Comparison of ENCODE assay signal across 9 mouse cellular contexts in genomic region chr6:72360599-72360935, GRCm38 (mm10). TPM values are rescaled to one million over a fixed set of nuclear protein-coding genes. Genes with fewer than 3 reads are reported as not detected.
A peak's percentile ranks its signal among the peaks of the same experiment; 100 is the strongest.
DNase-seq lines count a peak whose midpoint lies in the region; ATAC-seq and TF ChIP-seq lines count a peak whose summit lies in the region.
"Had no signal": no experiment of that assay in that cellular context is flagged by ENCODE, and none has a peak within 500 bp of the region (broad histone marks: within the 10 kb centered on the region; RNA-seq: fewer than 3 reads in every experiment).

No protein-coding gene starts in this region.

- TF ChIP-seq POLR2A in cortical plate, adult 2 months (IDR thresholded peaks at IDR 0.05; ENCODE audit: extremely low read depth, insufficient read depth, low read length), result no peak

- H3K27ac ChIP-seq in hindbrain, embryonic 15.5 days (replicated peaks), result no peak overlapping the region
- H3K27ac ChIP-seq in hindbrain, embryonic 16.5 days (ENCODE audit: low read depth, low read length), result no peak overlapping the region
- H3K27ac ChIP-seq in cortical plate, adult 2 months (ENCODE audit: insufficient read depth, low read length), result no peak overlapping the region
- H3K27ac ChIP-seq in intestine, postnatal 0 days (ENCODE audit: low read depth, low read length), result peak overlapping the region; percentile 36
- peak overlapping the region; percentile 89; the same call in 1 of the 2 replicates for H3K27ac ChIP-seq in liver, embryonic 13.5 days

- H3K4me1 ChIP-seq in hindbrain, embryonic 15.5 days (replicated peaks), result peaks cover 50% of the 10 kb centered on the region
- peaks cover 27% of the 10 kb centered on the region for H3K4me1 ChIP-seq in hindbrain, embryonic 16.5 days (ENCODE audit: control insufficient read depth, insufficient read depth, low read depth, low read length)
- peaks cover 3% of the 10 kb centered on the region; the same call in 1 of the 2 replicates for H3K4me1 ChIP-seq in cortical plate, adult 2 months (ENCODE audit: control insufficient read depth, insufficient read depth, low read length)
- peaks cover 5% of the 10 kb centered on the region; the same call in 1 of the 2 replicates for H3K4me1 ChIP-seq in intestine, postnatal 0 days (replicated peaks; ENCODE audit: control insufficient read depth, insufficient read depth, low read length)
- peaks cover 70% of the 10 kb centered on the region for H3K4me1 ChIP-seq in liver, embryonic 13.5 days (replicated peaks)

- DNase-seq in liver, embryonic 13.5 days, result no peak
- no peak for DNase-seq in right cerebral cortex, adult 18-20 months
- no peak for DNase-seq in spleen, postnatal 14 days (ENCODE audit: low spot score in 2 of 2)
- DNase-seq: retina, postnatal 1 day; thymus, postnatal 36 days had no signal

- 0 out of 2 replicates have a peak, but pooled peaks cover 2% of the 10 kb centered on the region for H3K27me3 ChIP-seq in hindbrain, embryonic 15.5 days
- no peaks in the 10 kb centered on the region for H3K27me3 ChIP-seq in hindbrain, embryonic 16.5 days (replicated peaks; ENCODE audit: control insufficient read depth, insufficient read depth, low read length)
- H3K27me3 ChIP-seq in intestine, postnatal 0 days (replicated peaks; ENCODE audit: control insufficient read depth, insufficient read depth, low read length), result no peaks in the 10 kb centered on the region
- H3K27me3 ChIP-seq in liver, embryonic 13.5 days, result peaks cover 20% of the 10 kb centered on the region

- no peak overlapping the region for H3K9ac ChIP-seq in hindbrain, embryonic 15.5 days
- no peak overlapping the region for H3K9ac ChIP-seq in hindbrain, embryonic 16.5 days (ENCODE audit: low read depth, low read length)
- no peak overlapping the region for H3K9ac ChIP-seq in intestine, postnatal 0 days (ENCODE audit: low read depth, low read length)
- H3K9ac ChIP-seq in liver, embryonic 13.5 days, result peak overlapping the region; percentile 83; the same call in 1 of the 2 replicates

- no peak for TF ChIP-seq CTCF in cortical plate, adult 2 months (IDR thresholded peaks at IDR 0.05; ENCODE audit: extremely low read depth, insufficient read depth, low read length)
- TF ChIP-seq CTCF in intestine, postnatal 0 days (IDR thresholded peaks at IDR 0.05; ENCODE audit: low read depth), result no peak

- peak overlapping the region; percentile 92; the same call in 1 of the 2 replicates for H3K4me2 ChIP-seq in hindbrain, embryonic 15.5 days
- no peak overlapping the region for H3K4me2 ChIP-seq in hindbrain, embryonic 16.5 days (ENCODE audit: low read length)
- H3K4me2 ChIP-seq in intestine, postnatal 0 days (replicated peaks; ENCODE audit: low read depth), result peak overlapping the region; percentile 86
- H3K4me2 ChIP-seq in liver, embryonic 13.5 days, result peak overlapping the region; percentile 77

- ATAC-seq in hindbrain, embryonic 15.5 days (ENCODE audit: low FRiP score, low read depth), result no peak
- no peak for ATAC-seq in hindbrain, embryonic 16.5 days
- ATAC-seq in intestine, postnatal 0 days, result no peak
- ATAC-seq in liver, embryonic 13.5 days (ENCODE audit: low read depth), result no peak

- H3K36me3 ChIP-seq in hindbrain, embryonic 15.5 days, result peaks cover 23% of the 10 kb centered on the region
- peaks cover 13% of the 10 kb centered on the region for H3K36me3 ChIP-seq in hindbrain, embryonic 16.5 days (ENCODE audit: control insufficient read depth, insufficient read depth, low read length)
- peaks cover 16% of the 10 kb centered on the region; the same call in 1 of the 2 replicates for H3K36me3 ChIP-seq in intestine, postnatal 0 days (ENCODE audit: control insufficient read depth, insufficient read depth)
- peaks cover 35% of the 10 kb centered on the region for H3K36me3 ChIP-seq in liver, embryonic 13.5 days

- no peaks in the 10 kb centered on the region for H3K9me3 ChIP-seq in hindbrain, embryonic 15.5 days
- H3K9me3 ChIP-seq in hindbrain, embryonic 16.5 days (ENCODE audit: control insufficient read depth, low read length), result no peaks in the 10 kb centered on the region
- H3K9me3 ChIP-seq in intestine, postnatal 0 days (ENCODE audit: control insufficient read depth), result no peaks in the 10 kb centered on the region
- H3K9me3 ChIP-seq in liver, embryonic 13.5 days (replicated peaks), result no peaks in the 10 kb centered on the region

- 48% methylated on average over 7 of the region's 7 CpGs for WGBS in hindbrain, embryonic 15.5 days
- WGBS in hindbrain, embryonic 16.5 days, result 44% methylated on average over 7 of the region's 7 CpGs
- 33% methylated on average over 7 of the region's 7 CpGs for WGBS in intestine, postnatal 0 days
- 78% methylated on average over 7 of the region's 7 CpGs for WGBS in liver, embryonic 13.5 days (ENCODE audit: insufficient replicate concordance)

- 0 out of 2 replicates have a peak overlapping the region, but pooled peaks have one; percentile 74 for H3K4me3 ChIP-seq in hindbrain, embryonic 15.5 days
- H3K4me3 ChIP-seq in hindbrain, embryonic 16.5 days (ENCODE audit: low read length), result no peak overlapping the region
- H3K4me3 ChIP-seq in cortical plate, adult 2 months (ENCODE audit: insufficient read depth, low read length), result peak overlapping the region; percentile 66; the same call in 1 of the 2 replicates
- H3K4me3 ChIP-seq in intestine, postnatal 0 days (ENCODE audit: low read depth, low read length), result no peak overlapping the region
- peak overlapping the region; percentile 80 for H3K4me3 ChIP-seq in liver, embryonic 13.5 days (replicated peaks)

RNA-seq across cellular contexts. Expression of gene Tmem150a, which starts 5.3 kb away (rescaled TPM):
- polyA plus RNA-seq in hindbrain, embryonic 15.5 days (2015; fragmentation: Nextera tagmentation; extraction: Ambion mirVana), result 20.9 and 21.2 TPM in 2 replicates
- 22.1 and 22.9 TPM in 2 replicates for polyA plus RNA-seq in hindbrain, embryonic 16.5 days (2015; fragmentation: Nextera tagmentation; extraction: Ambion mirVana)
- polyA plus RNA-seq in cortical plate, adult 2 months (2012; rRNA removed), result 23.4 and 24.9 TPM in 2 replicates
- polyA plus RNA-seq in intestine, postnatal 0 days (2015; fragmentation: Nextera tagmentation; extraction: Ambion mirVana), result 12.4 and 14.2 TPM in 2 replicates
- 32.5 and 37.9 TPM in 2 replicates for polyA plus RNA-seq in liver, embryonic 13.5 days (2015; fragmentation: Nextera tagmentation; extraction: Ambion mirVana)

RNA-seq across cellular contexts. Expression of gene Rnf181, which starts 6.2 kb away (rescaled TPM):
- polyA plus RNA-seq in hindbrain, embryonic 15.5 days (2015; fragmentation: Nextera tagmentation; extraction: Ambion mirVana), result 128 and 135 TPM in 2 replicates
- polyA plus RNA-seq in hindbrain, embryonic 16.5 days (2015; fragmentation: Nextera tagmentation; extraction: Ambion mirVana), result 127 and 137 TPM in 2 replicates
- 73.6 and 83.5 TPM in 2 replicates for polyA plus RNA-seq in cortical plate, adult 2 months (2012; rRNA removed)
- 122 and 132 TPM in 2 replicates for polyA plus RNA-seq in intestine, postnatal 0 days (2015; fragmentation: Nextera tagmentation; extraction: Ambion mirVana)
- polyA plus RNA-seq in liver, embryonic 13.5 days (2015; fragmentation: Nextera tagmentation; extraction: Ambion mirVana), result 76.9 and 82.6 TPM in 2 replicates

RNA-seq across cellular contexts. Expression of gene 0610030E20Rik, which starts 13.4 kb away (rescaled TPM):
- polyA plus RNA-seq in hindbrain, embryonic 15.5 days (2015; fragmentation: Nextera tagmentation; extraction: Ambion mirVana), result 18.3 and 18.8 TPM in 2 replicates
- polyA plus RNA-seq in hindbrain, embryonic 16.5 days (2015; fragmentation: Nextera tagmentation; extraction: Ambion mirVana), result 16.9 and 17.3 TPM in 2 replicates
- polyA plus RNA-seq in cortical plate, adult 2 months (2012; rRNA removed), result 18.9 and 20.0 TPM in 2 replicates
- polyA plus RNA-seq in intestine, postnatal 0 days (2015; fragmentation: Nextera tagmentation; extraction: Ambion mirVana), result 16.0 and 20.0 TPM in 2 replicates
- 14.5 and 17.7 TPM in 2 replicates for polyA plus RNA-seq in liver, embryonic 13.5 days (2015; fragmentation: Nextera tagmentation; extraction: Ambion mirVana)

RNA-seq across cellular contexts. Expression of gene Usp39, which starts 15.6 kb away (rescaled TPM):
- 40.5 and 42.5 TPM in 2 replicates for polyA plus RNA-seq in hindbrain, embryonic 15.5 days (2015; fragmentation: Nextera tagmentation; extraction: Ambion mirVana)
- 34.2 and 40.3 TPM in 2 replicates for polyA plus RNA-seq in hindbrain, embryonic 16.5 days (2015; fragmentation: Nextera tagmentation; extraction: Ambion mirVana)
- polyA plus RNA-seq in cortical plate, adult 2 months (2012; rRNA removed), result 31.5 and 33.4 TPM in 2 replicates
- 16.0 and 17.1 TPM in 2 replicates for polyA plus RNA-seq in intestine, postnatal 0 days (2015; fragmentation: Nextera tagmentation; extraction: Ambion mirVana)
- 52.6 and 60.6 TPM in 2 replicates for polyA plus RNA-seq in liver, embryonic 13.5 days (2015; fragmentation: Nextera tagmentation; extraction: Ambion mirVana)

RNA-seq across cellular contexts. Expression of gene Vamp5, which starts 19.7 kb away (rescaled TPM):
- 16.2 and 17.8 TPM in 2 replicates for polyA plus RNA-seq in hindbrain, embryonic 15.5 days (2015; fragmentation: Nextera tagmentation; extraction: Ambion mirVana)
- polyA plus RNA-seq in hindbrain, embryonic 16.5 days (2015; fragmentation: Nextera tagmentation; extraction: Ambion mirVana), result 16.2 and 20.1 TPM in 2 replicates
- 10.7 and 11.0 TPM in 2 replicates for polyA plus RNA-seq in cortical plate, adult 2 months (2012; rRNA removed)
- polyA plus RNA-seq in intestine, postnatal 0 days (2015; fragmentation: Nextera tagmentation; extraction: Ambion mirVana), result 14.9 and 16.6 TPM in 2 replicates
- 99.0 and 99.7 TPM in 2 replicates for polyA plus RNA-seq in liver, embryonic 13.5 days (2015; fragmentation: Nextera tagmentation; extraction: Ambion mirVana)

Comparison
In these comparisons a context has a peak if more than half of its experiments do, and no peak if none do; other contexts are left out.
1. H3K4me3 ChIP-seq: peak in hindbrain, embryonic 15.5 days (single experiment), cortical plate, adult 2 months (single experiment) and liver, embryonic 13.5 days (single experiment); none in hindbrain, embryonic 16.5 days (single experiment) and intestine, postnatal 0 days (single experiment).
2. H3K27ac ChIP-seq: peak in intestine, postnatal 0 days (single experiment) and liver, embryonic 13.5 days (single experiment); none in hindbrain, embryonic 15.5 days (single experiment), hindbrain, embryonic 16.5 days (single experiment) and cortical plate, adult 2 months (single experiment).